Mouse (Mus musculus) urinary bladder, adult 18-20 months (tissue): ENCODE data around the gene Tulp4.
"Not testable (repeated sequence)": the region's sequence is repeated elsewhere in the genome, so short reads cannot be mapped to it uniquely, and the experiment has no call there.

ENCODE experiments used
- DNase-seq, 2 experiments: peaks; one replicate each; pipeline ENCODE4 v3.0.0; 2022; ENCODE audit warnings: low spot score in 2 of 2, mixed read lengths in 2 of 2

The Tulp4 gene

GRCm38 (mm10) chr17:6279205-6279604 lies 173.0 kb downstream of the Tulp4 start:
- DNase-seq = peak in 1 of 2 experiments; percentile 58

- not testable (repeated sequence) for DNase-seq
Observed at GRCm38 (mm10) chr17:6279772-6280171, 173.5 kb downstream of the Tulp4 start.

GRCm38 (mm10) chr17:6280513-6280912 lies 174.3 kb downstream of the Tulp4 start:
- not testable (repeated sequence) for DNase-seq

- DNase-seq = not testable (repeated sequence)
Observed at GRCm38 (mm10) chr17:6283137-6283536, 176.9 kb downstream of the Tulp4 start.

- DNase-seq = not testable (repeated sequence)
Observed at GRCm38 (mm10) chr17:6286169-6286568, 179.9 kb downstream of the Tulp4 start.

- not testable (repeated sequence) for DNase-seq
Observed at GRCm38 (mm10) chr17:6289045-6289444, 182.8 kb downstream of the Tulp4 start.

GRCm38 (mm10) chr17:6293882-6294281 lies 187.6 kb downstream of the Tulp4 start:
- not testable (repeated sequence) for DNase-seq

- DNase-seq = not testable (repeated sequence)
Observed at GRCm38 (mm10) chr17:6297060-6297795, 191.0 kb downstream of the Tulp4 start.

- DNase-seq = not testable (repeated sequence)
Observed at GRCm38 (mm10) chr17:6300190-6300863, 194.1 kb downstream of the Tulp4 start.
